In genomic region chr7:12779782-12780150, GRCm38 (mm10) we compare ENCODE assay signal across 10 mouse cellular contexts. TPM values are rescaled to one million over a fixed set of nuclear protein-coding genes. Genes with fewer than 3 reads are reported as not detected.
DNase-seq lines count a peak whose midpoint lies in the region; ATAC-seq lines count a peak whose summit lies in the region.
"Had no signal": no experiment of that assay in that cellular context is flagged by ENCODE, and none has a peak within 500 bp of the region (broad histone marks: within the 10 kb centered on the region; RNA-seq: fewer than 3 reads in every experiment).

No protein-coding gene starts in this region.

- no peak overlapping the region for H3K27ac ChIP-seq in kidney, embryonic 15.5 days
- H3K27ac ChIP-seq in embryonic facial prominence, embryonic 11.5 days (replicated peaks; ENCODE audit: low read depth, low read length): no peak overlapping the region
- H3K27ac ChIP-seq in hindbrain, embryonic 15.5 days (replicated peaks): peak overlapping the region; percentile 75
- 0 out of 2 replicates have a peak overlapping the region, but pooled peaks have one; percentile 20 for H3K27ac ChIP-seq in midbrain, embryonic 14.5 days (replicated peaks; ENCODE audit: low read depth, low read length)

- 17% methylated on average over 10 of the region's 10 CpGs for WGBS in kidney, embryonic 15.5 days
- 20% methylated on average over 10 of the region's 10 CpGs for WGBS in embryonic facial prominence, embryonic 11.5 days
- WGBS in hindbrain, embryonic 15.5 days: 22% methylated on average over 10 of the region's 10 CpGs
- WGBS in midbrain, embryonic 14.5 days: 17% methylated on average over 10 of the region's 10 CpGs

- DNase-seq in kidney, postnatal 14 days: no peak
- DNase-seq in embryonic facial prominence, embryonic 11.5 days (ENCODE audit: low spot score): no peak
- DNase-seq in midbrain, embryonic 14.5 days: no peak
- DNase-seq in layer of hippocampus, adult 18-20 months (ENCODE audit: low spot score in 2 of 2): no peak
- no peak for DNase-seq in left cerebral cortex, adult 9 months (ENCODE audit: low spot score in 2 of 2)

- H3K4me3 ChIP-seq in kidney, embryonic 15.5 days (replicated peaks): peak overlapping the region; percentile 73
- peak overlapping the region; percentile 56 for H3K4me3 ChIP-seq in embryonic facial prominence, embryonic 11.5 days (ENCODE audit: low read depth, low read length)
- H3K4me3 ChIP-seq in hindbrain, embryonic 15.5 days: peak overlapping the region; percentile 85
- H3K4me3 ChIP-seq in midbrain, embryonic 14.5 days (replicated peaks; ENCODE audit: low read depth, low read length): peak overlapping the region; percentile 70

- no peak; the same call in none of the 2 replicates for ATAC-seq in kidney, embryonic 15.5 days (replicated peaks; ENCODE audit: low FRiP score)
- ATAC-seq in embryonic facial prominence, embryonic 11.5 days (replicated peaks; ENCODE audit: insufficient number of reproducible peaks, low FRiP score, low TSS enrichment, low read depth): no peak; the same call in 1 of the 2 replicates
- ATAC-seq in hindbrain, embryonic 15.5 days (ENCODE audit: low FRiP score, low read depth): no peak
- peak; percentile 21; the same call in 1 of the 2 replicates for ATAC-seq in midbrain, embryonic 14.5 days (ENCODE audit: low FRiP score, low TSS enrichment)
- ATAC-seq in granulocyte monocyte progenitor cell, adult 5-6 weeks (replicated peaks; ENCODE audit: poor library complexity, severe bottlenecking): no peak

- peak overlapping the region; percentile 98 for H3K4me2 ChIP-seq in kidney, embryonic 15.5 days
- peak overlapping the region; percentile 69 for H3K4me2 ChIP-seq in embryonic facial prominence, embryonic 11.5 days (ENCODE audit: low read depth, low read length)
- H3K4me2 ChIP-seq in hindbrain, embryonic 15.5 days: peak overlapping the region; percentile 98
- H3K4me2 ChIP-seq in midbrain, embryonic 14.5 days (ENCODE audit: low read length): peak overlapping the region; percentile 93

- H3K36me3 ChIP-seq in kidney, embryonic 15.5 days: peaks cover 7% of the 10 kb centered on the region
- H3K36me3 ChIP-seq in embryonic facial prominence, embryonic 11.5 days (replicated peaks; ENCODE audit: control insufficient read depth, insufficient read depth, low read depth, low read length): no peaks in the 10 kb centered on the region
- peaks cover 12% of the 10 kb centered on the region for H3K36me3 ChIP-seq in hindbrain, embryonic 15.5 days
- peaks cover 7% of the 10 kb centered on the region for H3K36me3 ChIP-seq in midbrain, embryonic 14.5 days (ENCODE audit: control insufficient read depth, insufficient read depth, low read length)

- peaks cover 14% of the 10 kb centered on the region for H3K4me1 ChIP-seq in kidney, embryonic 15.5 days
- H3K4me1 ChIP-seq in embryonic facial prominence, embryonic 11.5 days (ENCODE audit: control insufficient read depth, insufficient read depth, low read length): no peaks in the 10 kb centered on the region; the same call in 1 of the 2 replicates
- H3K4me1 ChIP-seq in hindbrain, embryonic 15.5 days (replicated peaks): peaks cover 12% of the 10 kb centered on the region
- H3K4me1 ChIP-seq in midbrain, embryonic 14.5 days (ENCODE audit: control insufficient read depth, insufficient read depth, low read length): 0 out of 2 replicates have a peak, but pooled peaks cover 6% of the 10 kb centered on the region

- no peaks in the 10 kb centered on the region for H3K9me3 ChIP-seq in kidney, embryonic 15.5 days (replicated peaks)
- H3K9me3 ChIP-seq in embryonic facial prominence, embryonic 11.5 days (replicated peaks; ENCODE audit: control insufficient read depth, low read length): no peaks in the 10 kb centered on the region
- no peaks in the 10 kb centered on the region for H3K9me3 ChIP-seq in hindbrain, embryonic 15.5 days
- H3K9me3 ChIP-seq in midbrain, embryonic 14.5 days (ENCODE audit: control insufficient read depth, low read length): no peaks in the 10 kb centered on the region; the same call in 1 of the 2 replicates

- H3K27me3 ChIP-seq in kidney, embryonic 15.5 days: no peaks in the 10 kb centered on the region
- no peaks in the 10 kb centered on the region for H3K27me3 ChIP-seq in embryonic facial prominence, embryonic 11.5 days (ENCODE audit: control insufficient read depth, insufficient read depth, low read length)
- no peaks in the 10 kb centered on the region for H3K27me3 ChIP-seq in hindbrain, embryonic 15.5 days
- no peaks in the 10 kb centered on the region for H3K27me3 ChIP-seq in midbrain, embryonic 14.5 days (ENCODE audit: control insufficient read depth, insufficient read depth, low read length)
- H3K27me3 ChIP-seq: Patski had no signal

- peak overlapping the region; percentile 72 for H3K9ac ChIP-seq in kidney, embryonic 15.5 days
- peak overlapping the region; percentile 68 for H3K9ac ChIP-seq in embryonic facial prominence, embryonic 11.5 days (replicated peaks; ENCODE audit: low read length)
- peak overlapping the region; percentile 96 for H3K9ac ChIP-seq in hindbrain, embryonic 15.5 days
- H3K9ac ChIP-seq in midbrain, embryonic 14.5 days (replicated peaks; ENCODE audit: low read length): peak overlapping the region; percentile 77

RNA-seq across cellular contexts. Expression of gene Zscan18, which starts 23.7 kb away (rescaled TPM):
- polyA plus RNA-seq in kidney, embryonic 15.5 days (2015; fragmentation: Nextera tagmentation; extraction: Ambion mirVana): 7.9 and 8.9 TPM in 2 replicates
- polyA plus RNA-seq in embryonic facial prominence, embryonic 11.5 days (2014; fragmentation: Nextera tagmentation; extraction: Ambion mirVana): 15.1 and 18.6 TPM in 2 replicates
- 28.2 and 33.1 TPM in 2 replicates for polyA plus RNA-seq in hindbrain, embryonic 15.5 days (2015; fragmentation: Nextera tagmentation; extraction: Ambion mirVana)
- 25.5 and 26.3 TPM in 2 replicates for polyA plus RNA-seq in midbrain, embryonic 14.5 days (2014; fragmentation: Nextera tagmentation; extraction: Ambion mirVana)
- 10 to 100 TPM; 24.2 to 26.5 TPM for total RNA-seq in layer of hippocampus, adult 18-20 months (2021)
- 0.26 and 3.4 TPM in 2 replicates for total RNA-seq in granulocyte monocyte progenitor cell, adult 5-6 weeks (2014; fragmentation: Nextera tagmentation)
- 1.6 and 3.3 TPM in 2 replicates for total RNA-seq in granulocyte monocyte progenitor cell, adult 5-6 weeks (2017)

RNA-seq across cellular contexts. Expression of gene Zfp329, which starts 38.9 kb away (rescaled TPM):
- 15.8 and 16.4 TPM in 2 replicates for polyA plus RNA-seq in kidney, embryonic 15.5 days (2015; fragmentation: Nextera tagmentation; extraction: Ambion mirVana)
- polyA plus RNA-seq in embryonic facial prominence, embryonic 11.5 days (2014; fragmentation: Nextera tagmentation; extraction: Ambion mirVana): 15.9 and 18.6 TPM in 2 replicates
- 28.3 and 30.0 TPM in 2 replicates for polyA plus RNA-seq in hindbrain, embryonic 15.5 days (2015; fragmentation: Nextera tagmentation; extraction: Ambion mirVana)
- 35.5 and 37.9 TPM in 2 replicates for polyA plus RNA-seq in midbrain, embryonic 14.5 days (2014; fragmentation: Nextera tagmentation; extraction: Ambion mirVana)
- 10 to 100 TPM; 20.7 to 23.0 TPM for total RNA-seq in layer of hippocampus, adult 18-20 months (2021)
- total RNA-seq in granulocyte monocyte progenitor cell, adult 5-6 weeks (2014; fragmentation: Nextera tagmentation): 9.1 and 16.6 TPM in 2 replicates
- total RNA-seq in granulocyte monocyte progenitor cell, adult 5-6 weeks (2017): 6.7 and 8.3 TPM in 2 replicates

RNA-seq across cellular contexts. Expression of gene Vmn2r56, which starts 45.0 kb away (rescaled TPM):
- not detected in 2 replicates for polyA plus RNA-seq in kidney, embryonic 15.5 days (2015; fragmentation: Nextera tagmentation; extraction: Ambion mirVana)
- not detected in 2 replicates for polyA plus RNA-seq in embryonic facial prominence, embryonic 11.5 days (2014; fragmentation: Nextera tagmentation; extraction: Ambion mirVana)
- 0.01 TPM in 1 of 2 replicates, not detected in the other for polyA plus RNA-seq in hindbrain, embryonic 15.5 days (2015; fragmentation: Nextera tagmentation; extraction: Ambion mirVana)
- not detected in 2 replicates for polyA plus RNA-seq in midbrain, embryonic 14.5 days (2014; fragmentation: Nextera tagmentation; extraction: Ambion mirVana)
- under 1 TPM in 1 of 2 experiments, not detected in 1; 0.05 TPM for total RNA-seq in layer of hippocampus, adult 18-20 months (2021)
- not detected in 2 replicates for total RNA-seq in granulocyte monocyte progenitor cell, adult 5-6 weeks (2014; fragmentation: Nextera tagmentation)
- total RNA-seq in granulocyte monocyte progenitor cell, adult 5-6 weeks (2017): not detected in 2 replicates
- total RNA-seq: gastrocnemius, postnatal 25 days had no signal
- polyA plus RNA-seq: Patski had no signal

RNA-seq across cellular contexts. Expression of gene Zfp110, which starts 54.8 kb away (rescaled TPM):
- 32.3 and 34.0 TPM in 2 replicates for polyA plus RNA-seq in kidney, embryonic 15.5 days (2015; fragmentation: Nextera tagmentation; extraction: Ambion mirVana)
- 37.6 and 39.0 TPM in 2 replicates for polyA plus RNA-seq in embryonic facial prominence, embryonic 11.5 days (2014; fragmentation: Nextera tagmentation; extraction: Ambion mirVana)
- polyA plus RNA-seq in hindbrain, embryonic 15.5 days (2015; fragmentation: Nextera tagmentation; extraction: Ambion mirVana): 26.2 and 27.6 TPM in 2 replicates
- 22.9 and 28.0 TPM in 2 replicates for polyA plus RNA-seq in midbrain, embryonic 14.5 days (2014; fragmentation: Nextera tagmentation; extraction: Ambion mirVana)
- 10 to 100 TPM; 14.8 to 17.1 TPM for total RNA-seq in layer of hippocampus, adult 18-20 months (2021)
- total RNA-seq in granulocyte monocyte progenitor cell, adult 5-6 weeks (2014; fragmentation: Nextera tagmentation): 28.1 and 34.8 TPM in 2 replicates
- 38.2 and 45.9 TPM in 2 replicates for total RNA-seq in granulocyte monocyte progenitor cell, adult 5-6 weeks (2017)

Comparison
In these comparisons a context has a peak if more than half of its experiments do, and no peak if none do; other contexts are left out.
1. H3K27ac ChIP-seq: peak in hindbrain, embryonic 15.5 days (single experiment) and midbrain, embryonic 14.5 days (single experiment); none in kidney, embryonic 15.5 days (single experiment) and embryonic facial prominence, embryonic 11.5 days (single experiment).
2. Peak in every context shown above with its lines, with median percentiles within 50 percentile points of each other: H3K4me2 ChIP-seq, H3K4me3 ChIP-seq and H3K9ac ChIP-seq.